Mouse (Mus musculus) midbrain, embryonic 12.5 days (tissue): ENCODE data around the gene Tes3-ps. TPM values are rescaled to one million over a fixed set of nuclear protein-coding genes. Genes with fewer than 3 reads are reported as not detected.

ENCODE experiments used
- ATAC-seq: fragments of 200-750 bp; cut with Nextera tagmentation; 2 replicates; pipeline ENCODE4 v1.8.0; 2017; ENCODE audit warnings: low read depth, moderate TSS enrichment, moderate library complexity; ENCODE audit not compliant: low FRiP score
- H3K27ac ChIP-seq: fragments of 300-500 bp; sonication (generic); replicated peaks from 2 replicates; pipeline ENCODE4 v1.5.1; 2016; ENCODE audit warnings: mild to moderate bottlenecking
- H3K27me3 ChIP-seq: fragments of 300-500 bp; sonication (generic); 2 replicates; pipeline ENCODE4 v1.6.1; 2016; ENCODE audit warnings: mild to moderate bottlenecking
- H3K36me3 ChIP-seq: fragments of 300-500 bp; sonication (generic); 2 replicates; pipeline ENCODE4 v1.6.1; 2016
- H3K4me1 ChIP-seq: fragments of 300-500 bp; sonication (generic); 2 replicates; pipeline ENCODE4 v1.6.1; 2016
- H3K4me2 ChIP-seq: fragments of 300-500 bp; sonication (generic); replicated peaks from 2 replicates; pipeline ENCODE4 v1.6.1; 2016; ENCODE audit warnings: mild to moderate bottlenecking, moderate library complexity
- H3K4me3 ChIP-seq: fragments of 300-500 bp; sonication (generic); 2 replicates; pipeline ENCODE4 v1.5.1; 2016; ENCODE audit warnings: mild to moderate bottlenecking
- H3K9ac ChIP-seq: fragments of 300-500 bp; sonication (generic); replicated peaks from 2 replicates; pipeline ENCODE4 v1.6.1; 2016; ENCODE audit warnings: mild to moderate bottlenecking, moderate library complexity
- H3K9me3 ChIP-seq: fragments of 300-500 bp; sonication (generic); 2 replicates; pipeline ENCODE4 v1.6.1; 2016; ENCODE audit warnings: mild to moderate bottlenecking
- WGBS: fragments of 180-500 bp; shearing (Covaris S2); methylation state at CpG from one replicate; pipeline ENCODE4 v1.1.7; 2016; 5-methylcytosine and 5-hydroxymethylcytosine counted together
- polyA plus RNA-seq: library from polyadenylated mRNA; unstranded; fragments of >200 nt; fragmentation: Nextera tagmentation; extraction: Ambion mirVana; gene quantifications from 2 replicates; pipeline ENCODE4 v1.2.1, GENCODE M21; 2016

Tes3-ps gene
- polyA plus RNA-seq, 1 experiment from 2014 or later, result 1.2 TPM

DNA sequence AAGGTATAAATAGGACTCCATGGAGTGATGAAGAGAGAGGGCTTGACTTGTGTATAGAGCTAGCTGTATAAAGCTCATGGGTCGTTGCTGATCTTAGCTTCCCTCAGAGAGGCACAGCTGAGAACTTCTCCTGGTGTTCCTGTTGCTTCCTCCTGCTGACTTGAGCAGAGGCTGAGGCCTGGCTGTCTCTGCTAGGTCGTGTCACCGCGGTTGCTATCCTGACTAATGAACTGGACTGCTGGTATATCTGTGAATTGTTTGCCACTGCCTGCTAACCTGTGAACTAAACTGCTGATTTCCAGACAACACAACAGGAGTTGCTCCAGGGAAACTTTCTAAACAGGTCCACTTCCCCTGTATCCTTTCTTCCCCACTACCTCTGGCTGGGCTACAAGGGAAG lies 22.8 kb upstream of the Tes3-ps start:
- WGBS, result 83% methylated on average over 4 of the region's 4 CpGs
- Histone ChIP-seq H3K27me3 (no peaks in the 10 kb centered on the region), H3K36me3 (0 out of 2 replicates have a peak, but pooled peaks cover 3% of the 10 kb centered on the region), H3K4me2 (no peak overlapping the region), H3K9ac (no peak overlapping the region), H3K9me3 (no peaks in the 10 kb centered on the region), H3K4me3 (no peak overlapping the region), H3K4me1 (no peaks in the 10 kb centered on the region), H3K27ac (no peak overlapping the region)
- ATAC-seq, result no peak

GRCm38 (mm10) chr13:49470806-49471205 lies 22.3 kb upstream of the Tes3-ps start:
- 74% methylated on average over 4 of the region's 4 CpGs for WGBS
- Histone ChIP-seq H3K4me2 (no peak overlapping the region), H3K9me3 (no peaks in the 10 kb centered on the region), H3K9ac (no peak overlapping the region), H3K36me3 (no peaks in the 10 kb centered on the region), H3K4me1 (no peaks in the 10 kb centered on the region), H3K27ac (no peak overlapping the region), H3K27me3 (no peaks in the 10 kb centered on the region), H3K4me3 (no peak overlapping the region)
- no peak for ATAC-seq

DNA sequence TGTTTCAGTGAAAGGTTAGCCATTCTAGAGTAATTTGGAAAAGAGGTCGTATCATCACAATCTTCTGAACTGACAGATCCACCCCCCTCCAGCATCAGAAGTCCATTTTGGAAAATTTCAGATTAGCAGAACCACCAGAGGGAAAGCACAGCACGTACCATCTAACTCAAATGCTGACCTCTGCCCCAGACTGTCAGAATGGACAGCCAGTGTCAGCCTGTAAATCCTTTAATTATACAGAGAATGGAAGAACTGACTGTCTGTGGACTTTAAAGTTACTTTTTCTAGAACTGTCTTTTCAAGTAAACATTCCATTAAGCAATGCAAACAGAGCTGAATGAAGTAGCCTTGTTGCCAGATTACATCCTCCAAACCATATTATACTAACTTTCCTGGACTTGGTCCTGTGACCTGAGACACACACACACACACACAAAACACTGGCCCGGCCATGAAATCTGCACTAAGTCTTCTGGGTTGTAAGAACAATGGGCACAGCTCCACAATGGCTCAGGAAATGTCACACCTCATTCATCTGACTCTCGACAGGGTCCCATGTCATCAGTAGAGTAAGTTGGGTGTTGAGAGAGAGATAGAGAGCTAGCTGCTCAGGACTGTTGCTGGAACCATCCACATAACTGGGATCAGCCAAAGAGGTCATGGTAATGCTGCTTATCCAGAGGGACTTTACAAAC lies 21.0 kb upstream of the Tes3-ps start:
- Histone ChIP-seq H3K4me2 (no peak overlapping the region), H3K27me3 (no peaks in the 10 kb centered on the region), H3K27ac (no peak overlapping the region), H3K4me3 (no peak overlapping the region), H3K9me3 (no peaks in the 10 kb centered on the region), H3K4me1 (no peaks in the 10 kb centered on the region), H3K36me3 (no peaks in the 10 kb centered on the region), H3K9ac (no peak overlapping the region)
- WGBS, result 59% methylated on average over 4 of the region's 4 CpGs
- no peak for ATAC-seq

GRCm38 (mm10) chr13:49472676-49473005 lies 20.5 kb upstream of the Tes3-ps start:
- H3K36me3 ChIP-seq, result no peaks in the 10 kb centered on the region
- H3K4me3 ChIP-seq, result no peak overlapping the region
- ATAC-seq, result no peak
- no peaks in the 10 kb centered on the region for H3K9me3 ChIP-seq
- no peak overlapping the region for H3K27ac ChIP-seq
- WGBS, result 95% methylated on average over 6 of the region's 6 CpGs
- no peaks in the 10 kb centered on the region for H3K4me1 ChIP-seq
- H3K4me2 ChIP-seq, result no peak overlapping the region
- H3K27me3 ChIP-seq, result no peaks in the 10 kb centered on the region
- H3K9ac ChIP-seq, result no peak overlapping the region

GRCm38 (mm10) chr13:49477887-49478286 lies 15.2 kb upstream of the Tes3-ps start:
- H3K36me3 ChIP-seq, result no peaks in the 10 kb centered on the region
- H3K27ac ChIP-seq, result no peak overlapping the region
- ATAC-seq, result no peak
- no peak overlapping the region for H3K4me2 ChIP-seq
- H3K4me1 ChIP-seq, result 0 out of 2 replicates have a peak, but pooled peaks cover 4% of the 10 kb centered on the region
- H3K9ac ChIP-seq, result no peak overlapping the region
- H3K27me3 ChIP-seq, result no peaks in the 10 kb centered on the region
- H3K9me3 ChIP-seq, result no peaks in the 10 kb centered on the region
- 90% methylated on average over 3 of the region's 3 CpGs for WGBS
- no peak overlapping the region for H3K4me3 ChIP-seq

GRCm38 (mm10) chr13:49478851-49479374 lies 14.2 kb upstream of the Tes3-ps start:
- Histone ChIP-seq H3K36me3 (no peaks in the 10 kb centered on the region), H3K27ac (no peak overlapping the region), H3K9me3 (no peaks in the 10 kb centered on the region), H3K4me2 (no peak overlapping the region), H3K27me3 (no peaks in the 10 kb centered on the region), H3K4me3 (no peak overlapping the region), H3K9ac (no peak overlapping the region), H3K4me1 (0 out of 2 replicates have a peak, but pooled peaks cover 4% of the 10 kb centered on the region)
- WGBS, result 92% methylated on average over 6 of the region's 6 CpGs
- ATAC-seq, result no peak

- no peak for ATAC-seq
- H3K9me3 ChIP-seq, result no peaks in the 10 kb centered on the region
- no peak overlapping the region for H3K27ac ChIP-seq
Observed at GRCm38 (mm10) chr13:49479399-49479798, 13.7 kb upstream of the Tes3-ps start.

DNA sequence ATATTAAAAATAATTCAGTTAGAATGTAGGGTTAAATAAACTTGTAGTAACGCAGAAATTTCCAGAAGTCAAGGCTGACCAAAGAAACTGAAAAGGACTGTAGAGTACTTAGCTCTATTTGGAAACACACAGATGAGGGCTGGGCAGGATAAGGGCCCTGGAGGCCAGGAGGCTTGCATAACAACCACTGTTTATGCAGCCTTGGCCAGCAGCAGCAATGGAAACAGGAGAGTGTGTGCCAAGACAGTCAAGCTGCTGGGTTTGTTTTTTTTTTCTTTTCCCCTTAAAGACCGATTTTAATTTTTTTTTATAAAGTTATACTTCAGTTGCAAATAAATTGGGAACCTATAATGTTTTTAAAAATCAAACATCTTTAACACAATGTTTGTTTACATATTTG lies 13.1 kb upstream of the Tes3-ps start:
- no peak for ATAC-seq
- no peaks in the 10 kb centered on the region for H3K27me3 ChIP-seq
- WGBS, result 85% methylated on average over 2 of the region's 2 CpGs
- no peak overlapping the region for H3K4me3 ChIP-seq
- no peak overlapping the region for H3K9ac ChIP-seq
- 0 out of 2 replicates have a peak, but pooled peaks cover 4% of the 10 kb centered on the region for H3K4me1 ChIP-seq
- no peak overlapping the region for H3K27ac ChIP-seq
- no peak overlapping the region for H3K4me2 ChIP-seq
- no peaks in the 10 kb centered on the region for H3K9me3 ChIP-seq
- no peaks in the 10 kb centered on the region for H3K36me3 ChIP-seq

More at GRCm38 (mm10) chr13:49479399-49479798, 13.7 kb upstream of the Tes3-ps start:
- H3K4me2 ChIP-seq, result no peak overlapping the region
- no peaks in the 10 kb centered on the region for H3K36me3 ChIP-seq
- H3K4me1 ChIP-seq, result 0 out of 2 replicates have a peak, but pooled peaks cover 4% of the 10 kb centered on the region
- no peak overlapping the region for H3K4me3 ChIP-seq
- H3K9ac ChIP-seq, result no peak overlapping the region
- no peaks in the 10 kb centered on the region for H3K27me3 ChIP-seq
- 91% methylated on average over 4 of the region's 4 CpGs for WGBS

DNA sequence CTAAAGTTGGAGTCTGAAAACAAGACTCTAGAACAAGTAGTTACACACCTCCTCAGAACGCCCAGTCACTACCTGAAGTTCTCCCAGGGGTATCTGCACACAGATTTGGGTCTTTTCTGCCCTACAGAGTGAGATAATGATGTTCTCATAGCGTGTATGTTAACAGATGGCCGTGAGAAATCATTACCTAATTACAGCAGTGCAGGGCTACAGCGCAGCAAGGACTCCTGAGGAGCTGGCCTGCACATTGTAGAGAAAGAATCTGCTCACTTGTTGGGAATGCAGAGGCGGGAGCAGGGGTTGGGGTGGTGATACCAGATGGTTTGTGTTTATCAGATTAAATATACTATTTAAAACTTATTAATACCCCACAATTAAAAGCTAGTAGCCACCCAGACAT lies 12.6 kb upstream of the Tes3-ps start:
- Histone ChIP-seq H3K9ac (no peak overlapping the region), H3K4me3 (no peak overlapping the region), H3K4me1 (0 out of 2 replicates have a peak, but pooled peaks cover 4% of the 10 kb centered on the region), H3K27me3 (no peaks in the 10 kb centered on the region), H3K4me2 (no peak overlapping the region), H3K27ac (no peak overlapping the region), H3K9me3 (no peaks in the 10 kb centered on the region), H3K36me3 (no peaks in the 10 kb centered on the region)
- 63% methylated on average over 5 of the region's 5 CpGs for WGBS
- no peak for ATAC-seq

DNA sequence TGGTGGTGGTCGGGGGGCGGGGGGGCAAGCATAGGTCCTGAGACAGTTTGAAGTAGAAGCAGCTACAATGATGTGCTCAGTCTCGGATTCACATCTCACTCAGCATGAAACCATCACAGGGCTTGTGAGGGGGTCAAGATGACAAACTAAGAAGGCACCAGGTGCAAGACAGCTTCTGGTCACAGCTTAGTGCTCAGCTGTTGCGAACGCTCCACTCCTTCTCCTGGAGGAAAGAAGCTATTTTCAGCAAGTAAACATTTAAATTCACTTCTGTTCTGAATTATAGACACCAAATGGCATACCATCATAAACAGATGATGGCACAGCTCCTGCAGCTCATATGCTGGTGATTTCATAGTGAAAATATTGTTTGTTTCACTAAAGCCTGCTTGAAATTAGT lies 7.7 kb upstream of the Tes3-ps start:
- Histone ChIP-seq H3K27me3 (no peaks in the 10 kb centered on the region), H3K4me1 (0 out of 2 replicates have a peak, but pooled peaks cover 4% of the 10 kb centered on the region), H3K4me2 (no peak overlapping the region), H3K9ac (no peak overlapping the region), H3K36me3 (no peaks in the 10 kb centered on the region), H3K4me3 (no peak overlapping the region), H3K9me3 (no peaks in the 10 kb centered on the region), H3K27ac (no peak overlapping the region)
- no peak for ATAC-seq
- 86% methylated on average over 5 of the region's 5 CpGs for WGBS

- Histone ChIP-seq H3K27me3 (no peaks in the 10 kb centered on the region), H3K27ac (no peak within 1 kb of the TSS), H3K36me3 (no peaks in the 10 kb centered on the region), H3K4me1 (no peaks in the 10 kb centered on the region), H3K9ac (no peak within 1 kb of the TSS), H3K9me3 (no peaks in the 10 kb centered on the region), H3K4me3 (no peak within 1 kb of the TSS), H3K4me2 (no peak within 1 kb of the TSS)
- 34% methylated on average over 4 of the region's 4 CpGs for WGBS
- ATAC-seq, result no peak
Observed at GRCm38 (mm10) chr13:49504510-49504909, 11.4 kb downstream of the Tes3-ps start, which contains the start of gene Ecm2. Gene Ecm2, plus strand, starts transcription at chr13:49504810.

- no peak overlapping the region for H3K9ac ChIP-seq
- no peak overlapping the region for H3K4me2 ChIP-seq
- 84% methylated on average over 4 of the region's 4 CpGs for WGBS
- no peaks in the 10 kb centered on the region for H3K36me3 ChIP-seq
- no peak overlapping the region for H3K4me3 ChIP-seq
- H3K27me3 ChIP-seq, result no peaks in the 10 kb centered on the region
- H3K27ac ChIP-seq, result no peak overlapping the region
- no peaks in the 10 kb centered on the region for H3K9me3 ChIP-seq
- ATAC-seq, result no peak
- no peaks in the 10 kb centered on the region for H3K4me1 ChIP-seq
Observed at GRCm38 (mm10) chr13:49505776-49506175, 12.7 kb downstream of the Tes3-ps start.
